Mouse (Mus musculus) ovary, postnatal 36 days (tissue): ENCODE results near the gene Scfd2.

Source experiments
- DNase-seq: peaks from one replicate; pipeline ENCODE4 v3.0.0; 2022; ENCODE audit warnings: low spot score, mixed read lengths

Scfd2 gene

DNA sequence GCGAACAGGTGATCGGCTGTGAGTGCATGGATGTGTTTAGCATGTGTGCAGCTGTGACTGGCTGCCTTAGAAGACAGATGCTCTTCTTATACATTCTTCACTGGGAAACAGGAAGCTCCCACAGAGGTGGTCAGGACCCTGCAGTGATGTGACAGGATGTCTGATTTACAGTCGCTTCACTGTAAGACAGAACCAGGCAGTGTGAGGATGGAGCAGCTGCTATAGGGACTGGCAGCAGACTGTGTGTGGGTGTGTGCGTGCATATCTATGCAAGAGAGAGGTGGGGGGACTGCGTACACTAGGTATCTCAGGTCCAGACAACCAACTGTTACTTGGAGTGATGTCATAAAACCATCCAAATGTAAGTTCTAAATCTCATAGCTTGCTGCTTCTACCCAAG, 254.3 kb downstream of the Scfd2 start:
- DNase-seq, result no peak

GRCm38 (mm10) chr5:74273313-74273712, 258.2 kb downstream of the Scfd2 start:
- DNase-seq, result no peak

DNA sequence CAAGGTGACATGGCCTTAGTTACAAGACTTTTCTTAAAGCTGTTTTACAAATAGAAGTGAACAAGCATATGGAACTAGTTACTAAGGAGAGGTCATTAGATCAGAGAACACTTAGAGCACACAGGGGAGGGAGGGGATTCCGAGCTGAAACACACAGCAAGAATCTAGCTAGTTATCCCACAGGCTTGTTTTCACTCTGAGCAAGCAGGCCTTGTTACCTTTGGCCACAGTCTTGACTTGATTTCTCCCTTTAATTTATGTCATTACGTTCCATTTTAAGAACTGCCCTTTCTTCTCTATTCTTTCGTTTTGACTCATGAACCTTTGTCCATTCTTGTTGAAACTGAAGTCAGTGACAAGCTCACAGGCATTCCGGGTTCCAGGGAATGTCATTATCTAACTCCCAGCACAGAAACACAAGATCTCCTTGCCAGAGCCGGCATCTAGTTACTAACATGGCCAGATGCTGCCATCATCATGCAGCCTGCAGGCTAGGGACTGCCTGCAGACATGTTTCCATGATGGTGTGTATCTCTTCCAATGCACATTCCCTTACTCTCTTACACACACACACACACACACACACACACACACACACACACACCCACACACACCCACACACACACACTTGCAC, 263.7 kb downstream of the Scfd2 start:
- DNase-seq, result no peak

GRCm38 (mm10) chr5:74267196-74267595, 264.4 kb downstream of the Scfd2 start:
- DNase-seq, result no peak

DNA sequence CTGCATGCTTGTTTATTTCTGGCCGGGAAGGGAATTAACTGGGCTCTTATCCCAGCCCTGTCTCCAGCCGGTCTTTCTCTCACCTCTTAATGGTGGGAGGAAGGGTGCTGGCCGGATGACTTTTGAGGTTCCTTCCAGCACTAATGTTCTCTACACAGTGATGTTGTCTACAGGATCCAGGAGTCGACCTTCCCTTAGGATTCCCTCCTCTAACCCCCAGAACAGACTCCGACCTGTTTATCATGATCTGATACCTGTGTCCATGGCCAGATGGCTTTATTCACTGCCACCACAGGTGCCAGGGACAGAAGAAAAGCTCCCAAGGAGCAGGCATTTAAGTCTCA, 265.1 kb downstream of the Scfd2 start:
- DNase-seq, result no peak

DNA sequence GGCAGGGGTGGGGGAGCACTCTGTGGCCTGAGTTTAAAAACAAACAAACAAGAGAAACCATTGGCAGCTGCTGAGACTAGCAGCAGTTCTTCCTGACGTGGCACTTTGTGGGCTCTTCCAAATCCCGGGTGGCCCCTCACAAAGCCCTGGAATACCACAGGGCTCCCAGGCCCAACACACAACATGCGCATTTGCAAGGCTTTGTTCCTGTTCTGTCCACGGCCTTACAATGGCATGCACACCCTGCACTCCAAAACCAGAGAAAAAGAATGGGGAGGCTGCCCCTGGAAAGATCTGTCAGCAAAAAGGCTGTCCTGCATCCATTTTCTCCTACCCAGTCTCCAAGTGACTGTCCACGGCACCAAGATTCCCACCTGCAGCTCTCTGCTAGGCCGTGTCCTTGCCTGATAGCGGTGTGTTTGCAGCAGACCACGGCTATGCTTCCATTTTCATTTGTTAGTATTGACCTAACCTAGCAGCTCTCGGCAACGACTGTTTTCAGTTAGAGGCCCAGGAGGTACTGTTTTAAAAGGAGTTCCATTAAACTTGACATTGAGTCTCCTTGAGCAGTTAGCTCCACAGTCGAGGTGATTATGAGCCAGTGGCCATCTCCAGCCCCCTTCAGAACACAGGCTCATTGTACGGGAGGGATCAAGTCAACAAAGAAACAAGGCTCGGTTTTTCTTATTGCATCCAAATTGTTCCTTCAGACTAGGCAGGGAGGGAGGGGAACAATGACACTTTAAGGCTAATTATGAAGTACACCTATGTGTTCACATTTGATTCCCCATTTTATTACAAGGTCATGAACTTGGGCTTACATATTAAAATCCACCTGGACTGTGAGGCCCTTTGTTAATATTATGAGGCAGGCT, 265.7 kb downstream of the Scfd2 start:
- DNase-seq, result no peak

- no peak for DNase-seq
Observed at GRCm38 (mm10) chr5:74265151-74265550, 266.4 kb downstream of the Scfd2 start.

- no peak for DNase-seq
Observed at GRCm38 (mm10) chr5:74264541-74264940, 267.0 kb downstream of the Scfd2 start.

GRCm38 (mm10) chr5:74261016-74261415, 270.5 kb downstream of the Scfd2 start:
- DNase-seq, result no peak

DNA sequence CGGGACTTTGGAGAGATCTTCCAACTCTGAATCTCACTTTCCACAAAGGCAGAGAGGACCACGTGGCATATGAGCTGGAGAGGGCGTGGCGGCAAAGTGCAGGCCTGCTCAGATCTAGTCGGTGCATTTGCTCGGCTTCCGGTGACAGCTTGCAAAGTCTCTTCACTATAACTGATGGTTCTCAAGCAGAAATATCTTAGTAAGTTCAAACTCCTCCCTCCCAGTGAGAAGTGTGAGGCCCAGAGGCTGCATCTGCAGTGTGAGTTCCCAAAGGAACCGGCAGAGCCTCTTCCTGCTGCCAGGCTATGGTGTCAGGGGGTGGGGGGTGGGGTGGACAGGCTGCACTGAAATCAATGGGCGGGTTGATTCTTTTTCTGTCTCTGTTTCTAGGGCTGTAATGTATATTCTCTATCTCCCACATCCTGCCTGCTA, 271.2 kb downstream of the Scfd2 start:
- no peak for DNase-seq

DNA sequence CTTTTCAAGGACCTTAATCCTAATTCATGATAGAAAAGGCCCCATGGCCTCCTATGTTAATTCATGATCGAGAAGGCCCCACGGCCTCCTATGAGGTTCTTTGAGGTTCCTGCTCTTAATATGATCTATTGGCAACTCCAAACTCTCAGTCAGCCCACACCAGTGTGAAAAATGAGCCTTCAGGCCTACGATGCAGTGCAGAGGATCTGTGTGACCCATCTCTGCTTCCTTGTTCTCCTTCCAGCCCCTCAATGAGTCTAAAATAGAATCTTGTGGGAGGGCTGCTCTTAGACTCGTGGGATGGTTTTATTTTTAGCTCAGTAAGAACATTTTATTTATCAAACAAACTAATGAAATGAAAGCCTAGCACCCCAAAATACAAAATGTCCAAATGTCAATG, 274.9 kb downstream of the Scfd2 start:
- DNase-seq, result no peak

- no peak for DNase-seq
Observed at GRCm38 (mm10) chr5:74254996-74255395, 276.6 kb downstream of the Scfd2 start.

DNA sequence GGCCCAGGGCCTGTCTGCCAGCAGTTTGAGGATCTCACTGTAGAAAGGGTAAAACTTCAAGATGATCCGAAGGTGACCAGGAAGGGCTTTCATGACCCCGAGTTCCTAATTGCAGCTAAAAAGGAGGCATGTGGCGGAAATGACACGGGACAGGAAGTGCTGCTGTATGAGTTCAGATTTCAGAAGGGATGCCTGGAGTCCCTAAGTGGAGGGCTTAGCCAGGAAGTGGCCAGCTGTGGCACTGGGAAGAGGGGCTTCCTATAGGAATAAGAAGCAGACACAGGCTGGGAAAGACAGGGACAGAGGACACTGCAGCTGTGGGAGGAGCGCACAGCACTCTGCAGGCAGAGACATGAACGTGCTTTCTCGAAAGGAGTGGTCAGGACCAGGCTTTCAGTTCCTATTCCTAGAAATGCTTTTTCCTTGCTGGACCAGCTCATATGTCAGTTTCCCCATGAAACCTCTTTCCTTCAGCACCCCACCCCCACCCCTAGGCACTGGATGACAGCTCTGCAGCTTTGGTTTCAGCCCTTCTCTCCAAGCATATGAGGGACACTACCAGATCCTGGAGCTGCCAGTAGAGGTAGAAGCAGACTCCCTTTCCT, 277.7 kb downstream of the Scfd2 start:
- no peak for DNase-seq

DNA sequence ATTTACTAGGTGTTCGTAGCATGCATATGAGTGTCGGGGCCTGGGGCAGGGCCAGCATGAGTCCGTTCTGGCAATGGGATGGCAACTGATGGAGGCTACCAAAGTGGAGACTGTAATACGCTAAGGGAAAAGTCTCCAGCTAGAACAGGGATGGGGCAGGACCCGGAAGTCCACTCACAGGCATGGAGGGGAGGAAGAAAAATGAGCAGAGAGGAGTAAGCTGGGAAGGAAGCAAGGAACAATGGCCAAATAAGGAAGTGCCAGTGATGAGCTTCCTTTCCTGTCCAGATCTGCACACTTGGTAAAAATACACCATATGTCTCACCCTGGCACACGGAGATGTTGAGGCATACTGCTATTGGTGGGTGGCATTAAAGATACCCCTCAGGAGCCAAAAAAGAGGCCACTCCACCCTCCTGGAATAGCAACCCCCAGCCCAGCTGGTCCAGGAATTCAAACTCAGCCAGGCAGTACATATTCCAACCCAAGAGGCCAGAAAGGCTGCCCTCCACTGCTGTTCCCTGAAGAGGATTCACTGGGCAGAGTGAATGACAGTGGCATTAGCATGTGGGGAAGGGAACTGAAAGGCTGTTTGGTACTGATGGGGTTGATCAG, 278.8 kb downstream of the Scfd2 start:
- DNase-seq, result no peak

DNA sequence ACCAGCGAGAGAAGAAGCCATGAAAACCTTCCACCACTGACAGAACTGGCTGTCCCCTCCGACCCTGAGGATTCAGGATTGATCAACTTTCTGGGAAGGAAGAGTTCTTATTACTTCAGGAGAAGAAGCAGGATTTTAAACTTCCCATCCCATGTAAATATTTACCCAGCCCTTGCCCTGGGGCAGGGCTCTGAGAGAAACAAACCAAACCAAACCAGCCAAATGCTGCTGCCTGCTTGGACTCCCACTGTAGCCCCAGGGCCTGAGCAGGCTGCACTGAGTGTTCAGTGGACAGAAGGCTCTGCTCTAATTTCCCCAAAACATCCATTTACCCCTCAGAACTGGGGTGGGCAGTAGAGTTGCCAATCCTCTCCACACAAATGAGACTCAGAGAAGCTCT, 280.6 kb downstream of the Scfd2 start:
- DNase-seq, result no peak

- no peak for DNase-seq
Observed at GRCm38 (mm10) chr5:74250308-74250707, 281.3 kb downstream of the Scfd2 start.

DNA sequence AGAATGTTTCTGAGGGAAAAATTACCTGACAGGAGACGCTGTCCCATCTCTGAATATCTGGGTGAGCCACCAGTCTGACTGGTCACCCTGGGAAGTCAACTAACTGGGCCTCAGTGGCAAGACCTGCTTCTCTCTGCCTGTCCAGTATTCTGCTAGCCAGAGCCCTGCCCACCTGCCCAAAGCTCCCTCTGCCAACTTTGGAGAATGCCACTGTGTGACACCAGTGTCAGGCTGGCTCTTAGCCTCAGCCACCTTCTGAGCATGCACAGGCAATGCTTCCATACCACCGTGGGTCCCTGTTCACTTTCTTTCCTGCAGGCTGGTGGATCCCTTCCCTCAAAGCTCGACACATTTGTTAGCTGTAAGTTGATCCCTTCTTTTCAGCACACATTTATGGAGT, 281.8 kb downstream of the Scfd2 start:
- no peak for DNase-seq

DNA sequence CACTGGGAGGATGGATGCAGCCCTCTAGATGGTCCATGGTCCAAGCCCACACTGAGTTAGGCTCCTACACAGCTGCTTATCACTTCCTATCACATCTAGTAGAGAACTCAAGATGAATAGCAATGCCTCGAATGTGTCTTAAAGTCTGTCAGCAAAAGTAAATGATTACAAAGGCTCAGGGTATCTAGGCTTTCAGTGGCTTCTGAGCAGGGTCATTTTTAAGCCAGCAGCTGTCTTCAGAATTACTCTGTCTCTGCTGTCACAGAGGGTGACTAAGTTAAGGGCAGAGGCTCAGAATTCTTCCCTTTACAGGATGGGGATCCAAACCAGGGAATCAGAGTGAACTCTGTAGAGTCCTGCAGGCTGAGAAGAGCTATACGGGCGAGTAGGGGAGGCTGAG, 284.6 kb downstream of the Scfd2 start:
- no peak for DNase-seq

GRCm38 (mm10) chr5:74246453-74246852, 285.1 kb downstream of the Scfd2 start:
- DNase-seq, result no peak

DNA sequence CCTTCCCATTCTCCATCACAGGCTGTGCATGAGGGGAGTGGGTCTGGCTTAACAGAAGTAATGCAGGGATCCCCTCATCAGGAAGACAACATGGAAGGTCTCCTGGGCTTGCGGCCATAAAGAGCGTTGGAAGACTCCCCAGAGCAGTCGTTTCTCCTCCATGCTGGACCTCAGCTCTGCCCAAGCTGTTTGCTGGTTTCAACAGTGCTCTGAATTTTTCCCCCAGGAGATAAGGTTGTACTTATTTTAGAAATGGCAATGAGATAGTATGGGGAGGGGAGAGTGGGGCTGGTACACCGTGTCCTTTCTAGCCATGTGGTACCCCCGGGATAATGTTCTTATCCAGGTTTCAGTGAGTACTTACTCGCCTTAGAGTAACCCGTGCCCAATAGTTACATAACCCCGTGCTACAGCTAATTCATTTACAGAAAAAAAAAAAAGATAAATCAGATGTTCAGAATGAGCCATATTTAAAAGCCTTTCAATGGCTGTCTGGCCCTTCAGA, 285.9 kb downstream of the Scfd2 start:
- DNase-seq, result no peak

GRCm38 (mm10) chr5:74244406-74245019, 287.0 kb downstream of the Scfd2 start:
- DNase-seq, result no peak

- no peak for DNase-seq
Observed at GRCm38 (mm10) chr5:74242654-74243053, 288.9 kb downstream of the Scfd2 start.
